Comparison of ENCODE assay signal across 51 mouse cellular contexts in genomic region chr2:89811751-89812150, GRCm38 (mm10). TPM values are rescaled to one million over a fixed set of nuclear protein-coding genes. Genes with fewer than 3 reads are reported as not detected.
"Had no signal": no experiment of that assay in that cellular context is flagged by ENCODE, and none has a peak within 500 bp of the region (broad histone marks: within the 10 kb centered on the region; RNA-seq: fewer than 3 reads in every experiment).

Gene Olfr1255, plus strand, starts transcription at chr2:89812051.

- ATAC-seq: hindbrain, embryonic 16.5 days; hindbrain, postnatal 0 days; inflammation-experienced regulatory T-cells, adult 6 months; intestine, embryonic 15.5 days; intestine, embryonic 16.5 days; intestine, postnatal 0 days had no signal

- H3K27me3 ChIP-seq: heart, embryonic 12.5 days; heart, embryonic 13.5 days; heart, embryonic 15.5 days; hindbrain, embryonic 12.5 days; hindbrain, embryonic 13.5 days; hindbrain, embryonic 15.5 days; intestine, embryonic 15.5 days; kidney, embryonic 15.5 days had no signal

- DNase-seq: heart, postnatal 10 days; heart, postnatal 14 days; heart, postnatal 36 days; heart, postnatal 4 days; kidney, adult 11 months; kidney, adult 18-20 months; kidney, adult 2 months; kidney, adult 8-10 months; kidney, adult 9 months; kidney, postnatal 10 days; kidney, postnatal 14 days; kidney, postnatal 25 days; kidney, postnatal 36 days; kidney, postnatal 4 days; layer of hippocampus, adult 9-11 months; layer of hippocampus, postnatal 36 days had no signal

- H3K9me3 ChIP-seq: heart, embryonic 10.5 days; heart, embryonic 12.5 days; heart, embryonic 13.5 days; heart, embryonic 15.5 days; hindbrain, embryonic 10.5 days; hindbrain, embryonic 12.5 days; hindbrain, embryonic 13.5 days; hindbrain, embryonic 15.5 days; intestine, embryonic 15.5 days; kidney, embryonic 15.5 days had no signal

- H3K27ac ChIP-seq: heart, embryonic 10.5 days; heart, embryonic 13.5 days; heart, embryonic 15.5 days; hindbrain, embryonic 10.5 days; hindbrain, embryonic 12.5 days; hindbrain, embryonic 13.5 days; hindbrain, embryonic 14.5 days; hindbrain, embryonic 15.5 days; hindbrain, postnatal 0 days; intestine, embryonic 15.5 days; kidney, embryonic 15.5 days; kidney, postnatal 0 days; layer of hippocampus, adult 2 months had no signal

- H3K4me1 ChIP-seq: heart, embryonic 10.5 days; heart, embryonic 12.5 days; heart, embryonic 13.5 days; heart, embryonic 15.5 days; hindbrain, embryonic 10.5 days; hindbrain, embryonic 12.5 days; hindbrain, embryonic 13.5 days; hindbrain, embryonic 15.5 days; intestine, embryonic 15.5 days; kidney, embryonic 15.5 days had no signal

- H3K9ac ChIP-seq: heart, embryonic 12.5 days; heart, embryonic 13.5 days; heart, embryonic 15.5 days; hindbrain, embryonic 12.5 days; hindbrain, embryonic 13.5 days; hindbrain, embryonic 14.5 days; hindbrain, embryonic 15.5 days; intestine, embryonic 15.5 days; kidney, embryonic 15.5 days had no signal

- H3K4me3 ChIP-seq: heart, embryonic 10.5 days; heart, embryonic 12.5 days; heart, embryonic 13.5 days; heart, embryonic 15.5 days; hindbrain, embryonic 10.5 days; hindbrain, embryonic 12.5 days; hindbrain, embryonic 13.5 days; hindbrain, embryonic 15.5 days; intestine, embryonic 15.5 days; kidney, embryonic 15.5 days; layer of hippocampus, adult 2 months had no signal

- H3K4me2 ChIP-seq: heart, embryonic 11.5 days; heart, embryonic 12.5 days; heart, embryonic 13.5 days; heart, embryonic 15.5 days; hindbrain, embryonic 12.5 days; hindbrain, embryonic 13.5 days; hindbrain, embryonic 14.5 days; hindbrain, embryonic 15.5 days; intestine, embryonic 15.5 days; kidney, embryonic 15.5 days had no signal

- H3K36me3 ChIP-seq: heart, embryonic 10.5 days; heart, embryonic 12.5 days; heart, embryonic 13.5 days; heart, embryonic 15.5 days; hindbrain, embryonic 10.5 days; hindbrain, embryonic 12.5 days; hindbrain, embryonic 13.5 days; hindbrain, embryonic 15.5 days; intestine, embryonic 15.5 days; kidney, embryonic 15.5 days had no signal

RNA-seq across cellular contexts. Expression of gene Olfr1255, which starts in this region (rescaled TPM):
- total RNA-seq: heart, adult 8-10 months; heart, postnatal 10 days; heart, postnatal 14 days; heart, postnatal 25 days; heart, postnatal 36 days; heart, postnatal 4 days; hematopoietic stem cell, adult 5-6 weeks; hindbrain, postnatal 0 days; layer of hippocampus, adult 18-20 months; layer of hippocampus, adult 2 months; layer of hippocampus, adult 8-10 months; layer of hippocampus, postnatal 10 days; layer of hippocampus, postnatal 14 days; layer of hippocampus, postnatal 25 days; layer of hippocampus, postnatal 36 days had no signal
- polyA plus RNA-seq: heart, embryonic 10.5 days; heart, embryonic 11.5 days; heart, embryonic 12.5 days; heart, embryonic 13.5 days; heart, embryonic 14.5 days; heart, embryonic 15.5 days; heart, embryonic 16.5 days; heart, postnatal 0 days; hindbrain, embryonic 10.5 days; hindbrain, embryonic 11.5 days; hindbrain, embryonic 12.5 days; hindbrain, embryonic 13.5 days; hindbrain, embryonic 14.5 days; hindbrain, embryonic 15.5 days; hindbrain, embryonic 16.5 days; hindbrain, postnatal 0 days; inflammation-experienced regulatory T-cells, adult 6 months; intestine, embryonic 14.5 days; intestine, embryonic 15.5 days; intestine, embryonic 16.5 days; intestine, postnatal 0 days; kidney, adult 2 months; kidney, embryonic 14.5 days; kidney, embryonic 15.5 days; kidney, embryonic 16.5 days; kidney, postnatal 0 days; large intestine, adult 2 months had no signal
